Comparison of ENCODE assay signal across 15 mouse cellular contexts in genomic region chr1:132196337-132196736, GRCm38 (mm10). TPM values are rescaled to one million over a fixed set of nuclear protein-coding genes. Genes with fewer than 3 reads are reported as not detected.
A peak's percentile ranks its signal among the peaks of the same experiment; 100 is the strongest.
DNase-seq lines count a peak whose midpoint lies in the region; ATAC-seq and TF ChIP-seq lines count a peak whose summit lies in the region.
"Had no signal": no experiment of that assay in that cellular context is flagged by ENCODE, and none has a peak within 500 bp of the region (broad histone marks: within the 10 kb centered on the region; RNA-seq: fewer than 3 reads in every experiment).

No protein-coding gene starts in this region.

- peak overlapping the region; percentile 49; the same call in 1 of the 2 replicates for H3K27ac ChIP-seq in ES-E14 (ENCODE audit: insufficient read depth, low read depth, low read length, poor library complexity, severe bottlenecking)
- H3K27ac ChIP-seq in hindbrain, embryonic 10.5 days = peak overlapping the region; percentile 77
- H3K27ac ChIP-seq in midbrain, embryonic 13.5 days = peak overlapping the region; percentile 86
- no peak overlapping the region for H3K27ac ChIP-seq in thymus, adult 2 months (ENCODE audit: control insufficient read depth, insufficient read depth, low read length)
- H3K27ac ChIP-seq: heart, adult 2 months; kidney, embryonic 15.5 days; liver, embryonic 15.5 days had no signal

- DNase-seq in 3134 (ENCODE audit: extremely low read depth, insufficient read length, low spot score) (peak; percentile 75), ES-E14 (ENCODE audit: low read depth, low spot score) (no peak)
- DNase-seq in hindbrain, embryonic 10.5 days (ENCODE audit: low spot score) = no peak
- no peak for DNase-seq in thymus, postnatal 25 days
- no peak for DNase-seq in thymus, adult 2 months
- DNase-seq in cerebellum, postnatal 25 days = no peak
- no peak for DNase-seq in cerebellum, adult 9-10 months
- DNase-seq: heart, adult 2 months had no signal

- WGBS in hindbrain, embryonic 10.5 days = 13% methylated on average over 7 of the region's 7 CpGs
- WGBS in midbrain, embryonic 13.5 days = 8% methylated on average over 7 of the region's 7 CpGs
- WGBS in thymus, adult 2 months = 81% methylated on average over 7 of the region's 7 CpGs

- H3K27me3 ChIP-seq in hindbrain, embryonic 10.5 days (ENCODE audit: insufficient read depth, poor library complexity, severe bottlenecking) = peaks cover 58% of the 10 kb centered on the region
- no peaks in the 10 kb centered on the region for H3K27me3 ChIP-seq in midbrain, embryonic 13.5 days
- peaks cover 2% of the 10 kb centered on the region; the same call in 1 of the 2 replicates for H3K27me3 ChIP-seq in thymus, adult 2 months (ENCODE audit: control insufficient read depth, insufficient read depth, low read length)

- no peak for TF ChIP-seq CTCF in thymus, adult 2 months (IDR thresholded peaks at IDR 0.05; ENCODE audit: borderline replicate concordance, control insufficient read depth, extremely low read depth, insufficient read depth, low read length, poor library complexity)

- no peaks in the 10 kb centered on the region for H3K36me3 ChIP-seq in ES-E14 (ENCODE audit: control insufficient read depth, insufficient read depth, low read length, poor library complexity, severe bottlenecking)
- H3K36me3 ChIP-seq in hindbrain, embryonic 10.5 days = peaks cover 11% of the 10 kb centered on the region
- no peaks in the 10 kb centered on the region for H3K36me3 ChIP-seq in midbrain, embryonic 13.5 days
- no peaks in the 10 kb centered on the region for H3K36me3 ChIP-seq in thymus, adult 2 months (ENCODE audit: control insufficient read depth, insufficient read depth, low read length)
- H3K36me3 ChIP-seq: kidney, embryonic 15.5 days; liver, embryonic 15.5 days had no signal

- no peak overlapping the region for H3K4me3 ChIP-seq in ES-E14 (ENCODE audit: insufficient read depth in 1 of 2, low read depth in 1 of 2, low read length in 2 of 2, poor library complexity in 1 of 2, severe bottlenecking in 1 of 2)
- no peak overlapping the region for H3K4me3 ChIP-seq in hindbrain, embryonic 10.5 days
- peak overlapping the region; percentile 20 for H3K4me3 ChIP-seq in midbrain, embryonic 13.5 days (replicated peaks)
- no peak overlapping the region for H3K4me3 ChIP-seq in thymus, adult 2 months (ENCODE audit: control insufficient read depth, insufficient read depth, low read length)
- H3K4me3 ChIP-seq: heart, adult 2 months; kidney, embryonic 15.5 days; liver, embryonic 15.5 days had no signal

- peaks cover 18 to 50% of the 10 kb centered on the region in 2 experiments for H3K4me1 ChIP-seq in ES-E14 (ENCODE audit: control insufficient read depth in 2 of 2, insufficient read depth in 2 of 2, low read length in 2 of 2, poor library complexity in 1 of 2)
- H3K4me1 ChIP-seq in hindbrain, embryonic 10.5 days (replicated peaks) = peaks cover 100% of the 10 kb centered on the region
- peaks cover 95% of the 10 kb centered on the region for H3K4me1 ChIP-seq in midbrain, embryonic 13.5 days (replicated peaks)
- no peaks in the 10 kb centered on the region for H3K4me1 ChIP-seq in thymus, adult 2 months (replicated peaks; ENCODE audit: control insufficient read depth, insufficient read depth, low read length)
- H3K4me1 ChIP-seq: liver, embryonic 15.5 days had no signal

- in situ Hi-C loops in ES-E14 (cut with MboI; ENCODE audit: low sequenced_read_pairs in 2 of 2, unreplicated experiment in 2 of 2) = no loop called here

- no peak for TF ChIP-seq POLR2A in thymus, adult 2 months (IDR thresholded peaks at IDR 0.05; ENCODE audit: control insufficient read depth, extremely low read depth, insufficient read depth, low read length, poor library complexity)

- H3K9me3 ChIP-seq in ES-E14 (ENCODE audit: control insufficient read depth, insufficient read depth, low read depth, low read length) = no peaks in the 10 kb centered on the region
- no peaks in the 10 kb centered on the region for H3K9me3 ChIP-seq in hindbrain, embryonic 10.5 days
- no peaks in the 10 kb centered on the region for H3K9me3 ChIP-seq in midbrain, embryonic 13.5 days
- H3K9me3 ChIP-seq: kidney, embryonic 15.5 days; liver, embryonic 15.5 days had no signal

- peak overlapping the region; percentile 90 for H3K4me2 ChIP-seq in midbrain, embryonic 13.5 days (replicated peaks)
- H3K4me2 ChIP-seq: kidney, embryonic 15.5 days; liver, embryonic 15.5 days had no signal

- no peak for ATAC-seq in midbrain, embryonic 13.5 days

- H3K9ac ChIP-seq in ES-E14 (ENCODE audit: insufficient read depth, low read depth, low read length, poor library complexity, severe bottlenecking) = peak overlapping the region; percentile 23; the same call in 1 of the 2 replicates
- peak overlapping the region; percentile 60 for H3K9ac ChIP-seq in midbrain, embryonic 13.5 days (replicated peaks)
- H3K9ac ChIP-seq: kidney, embryonic 15.5 days; liver, embryonic 15.5 days had no signal

TF ChIP-seq in ES-E14, 5 proteins besides CTCF, POLR2A, EP300 and RAD21:
- TF ChIP-seq ZNF384 (IDR thresholded peaks at IDR 0.05; ENCODE audit: low read depth, low read length) = no peak

RNA-seq across cellular contexts. Expression of gene AC124108.1, which starts 5.1 kb away (rescaled TPM):
- 5.0 and 6.5 TPM in 2 replicates for total RNA-seq in ES-E14 (2012; rRNA removed)
- 1.6 and 2.8 TPM in 2 replicates for polyA plus RNA-seq in hindbrain, embryonic 10.5 days (2016; fragmentation: Nextera tagmentation; extraction: Ambion mirVana)
- polyA plus RNA-seq in midbrain, embryonic 13.5 days (2015; fragmentation: Nextera tagmentation; extraction: Ambion mirVana) = 5.6 and 6.1 TPM in 2 replicates
- polyA plus RNA-seq in thymus, adult 2 months (2012; rRNA removed) = 0.03 TPM in 1 of 2 replicates, not detected in the other
- total RNA-seq: hematopoietic stem cell, adult 5-6 weeks had no signal
- polyA plus RNA-seq: liver, embryonic 15.5 days had no signal

RNA-seq across cellular contexts. Expression of gene Lemd1, which starts 5.1 kb away (rescaled TPM):
- total RNA-seq in ES-E14 (2012; rRNA removed) = 3.9 and 4.3 TPM in 2 replicates
- 2.6 and 7.7 TPM in 2 replicates for polyA plus RNA-seq in hindbrain, embryonic 10.5 days (2016; fragmentation: Nextera tagmentation; extraction: Ambion mirVana)
- polyA plus RNA-seq in midbrain, embryonic 13.5 days (2015; fragmentation: Nextera tagmentation; extraction: Ambion mirVana) = 19.5 and 22.5 TPM in 2 replicates
- polyA plus RNA-seq in thymus, adult 2 months (2012; rRNA removed) = not detected in 2 replicates
- total RNA-seq: heart, adult 2 months; hematopoietic stem cell, adult 5-6 weeks had no signal
- polyA plus RNA-seq: heart, adult 2 months; liver, embryonic 15.5 days had no signal

RNA-seq across cellular contexts. Expression of gene Gm10188, which starts 33.2 kb away (rescaled TPM):
- total RNA-seq in ES-E14 (2012; rRNA removed) = 0.37 TPM in 1 of 2 replicates, not detected in the other
- 0.24 and 0.31 TPM in 2 replicates for polyA plus RNA-seq in hindbrain, embryonic 10.5 days (2016; fragmentation: Nextera tagmentation; extraction: Ambion mirVana)
- 0.58 and 1.1 TPM in 2 replicates for polyA plus RNA-seq in midbrain, embryonic 13.5 days (2015; fragmentation: Nextera tagmentation; extraction: Ambion mirVana)
- polyA plus RNA-seq in thymus, adult 2 months (2012; rRNA removed) = not detected in 2 replicates
- total RNA-seq: heart, adult 2 months; hematopoietic stem cell, adult 5-6 weeks; left cerebral cortex, adult 8-10 months had no signal
- polyA plus RNA-seq: embryonic facial prominence, embryonic 11.5 days; frontal cortex, adult 2 months; heart, adult 2 months; kidney, embryonic 15.5 days; liver, embryonic 15.5 days had no signal

RNA-seq across cellular contexts. Expression of gene Cdk18, which starts 56.9 kb away (rescaled TPM):
- total RNA-seq in ES-E14 (2012; rRNA removed) = 9.6 and 10.8 TPM in 2 replicates
- polyA plus RNA-seq in hindbrain, embryonic 10.5 days (2016; fragmentation: Nextera tagmentation; extraction: Ambion mirVana) = 2.1 and 2.2 TPM in 2 replicates
- polyA plus RNA-seq in midbrain, embryonic 13.5 days (2015; fragmentation: Nextera tagmentation; extraction: Ambion mirVana) = 0.32 and 0.41 TPM in 2 replicates
- polyA plus RNA-seq in thymus, adult 2 months (2012; rRNA removed) = 7.6 and 8.6 TPM in 2 replicates
